Mouse (Mus musculus): ENCODE measurements around the gene Dclk3.

DNA sequence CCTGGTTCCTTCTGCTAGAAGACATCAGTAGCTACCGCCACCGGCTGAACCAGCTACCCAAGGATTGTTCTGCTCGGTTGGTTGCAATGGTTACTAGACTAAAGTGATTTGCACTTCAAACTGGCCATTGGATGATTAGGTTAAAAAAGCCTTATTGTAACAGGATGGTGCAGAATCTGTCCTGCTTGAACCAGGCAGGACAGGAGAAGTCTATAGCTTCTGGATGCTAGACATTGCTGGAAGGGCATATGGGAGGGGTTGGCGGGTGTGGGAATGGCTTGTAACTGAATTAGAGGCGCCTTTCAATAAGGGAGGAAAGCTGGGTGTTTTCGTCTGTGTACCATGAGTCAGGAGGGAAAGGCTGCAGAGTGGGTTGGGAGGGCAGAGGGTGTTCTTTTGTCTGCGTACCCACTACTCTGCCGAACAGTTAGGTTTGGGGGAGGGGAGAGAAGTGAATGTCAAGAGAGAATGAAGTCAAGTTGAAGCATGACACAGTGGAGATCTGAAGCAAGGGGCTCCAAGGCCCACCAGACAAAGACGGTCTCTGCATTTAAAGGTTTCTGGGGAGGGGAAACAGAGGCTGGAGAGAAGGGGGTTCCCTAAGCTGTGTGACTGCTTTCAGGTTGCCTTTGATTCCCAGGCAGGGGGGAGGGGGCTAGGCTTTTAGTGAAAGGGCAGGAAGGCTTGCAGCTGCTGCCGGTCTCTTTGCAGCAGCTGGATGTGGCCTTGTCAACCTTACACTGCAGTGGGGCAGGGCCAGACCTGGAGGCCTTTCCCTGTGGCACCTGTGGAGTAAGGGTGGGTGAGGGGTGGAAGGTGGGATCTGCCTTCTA lies 48.0 kb downstream of the Dclk3 start:
- TF ChIP-seq CTCF (IDR thresholded peaks at IDR 0.05; ENCODE audit: control insufficient read depth, insufficient read depth, low read length) = no peak
- no peak for TF ChIP-seq POLR2A (IDR thresholded peaks at IDR 0.05; ENCODE audit: borderline replicate concordance, control insufficient read depth, low read depth, low read length)
